Mouse (Mus musculus) testis, adult 2 months (tissue): ENCODE data around the gene Tcf19.

Experiments used
- CTCF ChIP-seq: fragments of 200-500 bp; IDR thresholded peaks from 2 replicates; pipeline ENCODE4 v1.5.1; 2012; ENCODE audit warnings: low read depth, mild to moderate bottlenecking, inconsistent platforms, low read length, moderate library complexity; ENCODE audit not compliant: control insufficient read depth, insufficient read depth, insufficient replicate concordance
- POLR2A ChIP-seq: fragments of 200-500 bp; IDR thresholded peaks from 2 replicates; pipeline ENCODE4 v1.6.1; 2012; ENCODE audit warnings: low read depth, mild to moderate bottlenecking, inconsistent platforms, low read length, moderate library complexity; ENCODE audit not compliant: control insufficient read depth

DNA sequence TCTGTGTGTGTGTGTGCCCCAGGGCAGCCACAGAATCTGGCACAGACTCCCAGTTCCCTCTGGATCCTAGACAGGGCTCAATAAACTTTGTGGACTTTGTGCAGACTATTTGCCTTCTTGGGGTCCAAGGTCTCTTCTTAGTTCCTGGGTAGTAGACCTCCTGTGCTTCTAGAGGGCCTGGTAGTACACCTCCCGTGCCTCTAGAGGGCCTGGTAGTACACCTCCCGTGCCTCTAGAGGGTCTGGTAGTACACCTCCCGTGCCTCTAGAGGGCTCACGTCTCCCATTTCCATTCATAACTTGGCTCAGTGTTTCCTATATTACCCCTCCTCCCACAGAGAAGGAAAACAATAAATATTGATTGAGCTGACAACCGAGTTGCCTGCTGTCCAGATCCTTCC lies 40.2 kb upstream of the Tcf19 start:
- TF ChIP-seq CTCF (peak; percentile 84; the same call in 1 of the 2 replicates), POLR2A (no peak)
